Mouse (Mus musculus): ENCODE measurements around the gene Trappc5.

DNA sequence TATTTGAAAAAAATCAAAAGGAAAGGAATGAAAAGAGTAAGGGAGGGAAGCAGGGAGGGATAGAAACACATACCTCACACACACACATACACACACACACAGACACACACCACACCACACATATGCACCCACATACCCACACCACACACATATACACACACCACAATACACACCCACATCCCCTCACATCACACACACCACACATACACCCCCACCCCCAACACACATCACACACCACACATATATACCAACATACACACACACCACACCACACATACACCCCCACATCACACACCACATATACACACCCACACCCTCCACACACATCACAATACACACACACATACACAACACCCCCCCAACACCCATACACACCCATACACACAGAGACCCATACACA is 8.4 kb downstream of the Trappc5 start:
- TF ChIP-seq POLR2A (IDR thresholded peaks at IDR 0.05; ENCODE audit: low read depth, low read length) (no peak), CTCF (conservative IDR thresholded peaks at IDR 0.05; ENCODE audit: insufficient read depth, insufficient read length, low read depth, low read length) (no peak)

All from kidney, adult 2 months (tissue).